Mouse (Mus musculus): ENCODE measurements around the gene Ncaph2. TPM values are rescaled to one million over a fixed set of nuclear protein-coding genes. Genes with fewer than 3 reads are reported as not detected.
A peak's percentile ranks its signal among the peaks of the same experiment; 100 is the strongest.

The Ncaph2 gene
- polyA plus RNA-seq, 1 experiment from 2014 or later: 188 TPM

DNA sequence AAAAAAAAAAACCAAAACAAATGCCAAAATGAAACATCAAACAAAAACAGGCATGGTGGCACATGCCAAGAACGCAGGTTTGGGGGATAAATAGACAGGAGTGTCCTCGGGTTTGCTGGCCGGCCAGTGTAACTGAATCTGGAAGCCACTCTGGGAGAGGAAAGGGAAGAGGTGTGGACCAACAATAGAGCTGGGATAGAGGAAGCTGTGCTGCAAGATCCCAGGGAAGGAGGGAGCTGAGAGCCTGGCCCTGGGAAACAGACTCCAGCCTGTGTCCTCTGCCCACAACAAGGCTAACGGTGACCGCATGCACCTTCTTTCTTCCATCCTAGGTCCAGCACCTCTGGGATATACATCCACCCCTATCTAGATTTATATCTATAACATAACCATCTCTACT lies 5.1 kb upstream of the Ncaph2 start:
- 87% methylated on average over 5 of the region's 5 CpGs for WGBS
- no peak for ATAC-seq (ENCODE audit: insufficient number of reproducible peaks, insufficient read depth, low FRiP score, low TSS enrichment, low read depth)
- H3K4me3 ChIP-seq: no peak overlapping the region
- no peaks in the 10 kb centered on the region for H3K27me3 ChIP-seq
- H3K4me2 ChIP-seq: no peak overlapping the region
- no peak overlapping the region for H3K27ac ChIP-seq
- H3K4me1 ChIP-seq: peaks cover 14% of the 10 kb centered on the region
- H3K9ac ChIP-seq: no peak overlapping the region
- no peaks in the 10 kb centered on the region for H3K9me3 ChIP-seq
- peaks cover 44% of the 10 kb centered on the region for H3K36me3 ChIP-seq

DNA sequence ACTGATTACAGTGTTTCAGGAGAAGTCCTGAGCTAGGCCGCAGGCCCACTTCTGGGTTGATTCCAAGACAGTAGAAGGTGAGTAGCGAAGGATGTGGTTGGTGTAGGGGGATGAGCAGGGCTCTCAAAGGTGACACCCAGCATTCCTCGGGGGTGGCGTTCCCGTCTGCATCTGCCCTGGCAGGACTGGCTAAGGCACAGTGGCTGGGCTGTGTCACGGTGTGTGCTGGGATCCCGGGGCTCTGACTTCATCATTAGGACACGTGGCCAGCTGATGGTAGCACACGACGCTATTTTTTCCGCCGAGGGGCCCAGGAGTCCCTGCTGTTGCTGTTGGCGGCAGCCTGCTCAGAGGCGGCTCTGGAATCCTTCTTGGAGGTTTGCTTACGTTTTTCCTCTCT lies 4.2 kb upstream of the Ncaph2 start:
- 90% methylated on average over 15 of the region's 15 CpGs for WGBS
- no peak for ATAC-seq (ENCODE audit: insufficient number of reproducible peaks, insufficient read depth, low FRiP score, low TSS enrichment, low read depth)
- no peak overlapping the region for H3K9ac ChIP-seq
- peaks cover 44% of the 10 kb centered on the region for H3K36me3 ChIP-seq
- H3K27me3 ChIP-seq: no peaks in the 10 kb centered on the region
- H3K4me2 ChIP-seq: no peak overlapping the region
- peaks cover 14% of the 10 kb centered on the region for H3K4me1 ChIP-seq
- no peak overlapping the region for H3K27ac ChIP-seq
- no peaks in the 10 kb centered on the region for H3K9me3 ChIP-seq
- no peak overlapping the region for H3K4me3 ChIP-seq

DNA sequence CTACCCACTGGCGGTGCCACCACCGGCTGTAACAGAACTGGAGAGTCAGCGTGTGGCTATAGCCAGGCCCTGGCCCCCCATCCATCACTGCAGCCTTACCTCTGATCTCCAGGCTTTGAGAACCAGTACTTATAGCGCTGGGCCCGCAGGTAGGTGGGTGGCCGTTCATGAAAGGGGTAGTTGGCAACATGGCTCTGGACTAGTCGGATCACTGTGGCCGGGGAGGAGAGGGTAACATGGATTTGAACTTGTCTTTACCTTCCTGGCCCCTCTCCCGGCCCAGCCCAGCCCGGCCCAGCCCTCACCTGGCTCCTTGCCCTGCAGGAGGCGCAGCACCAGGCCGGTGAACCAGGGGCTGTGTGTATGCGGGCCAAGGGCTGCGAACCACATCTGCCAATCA lies 3.5 kb upstream of the Ncaph2 start:
- no peak for ATAC-seq (ENCODE audit: insufficient number of reproducible peaks, insufficient read depth, low FRiP score, low TSS enrichment, low read depth)
- Histone ChIP-seq H3K9ac (no peak overlapping the region), H3K27me3 (no peaks in the 10 kb centered on the region), H3K9me3 (no peaks in the 10 kb centered on the region), H3K4me3 (no peak overlapping the region), H3K36me3 (peaks cover 44% of the 10 kb centered on the region), H3K27ac (no peak overlapping the region), H3K4me1 (peaks cover 17% of the 10 kb centered on the region), H3K4me2 (no peak overlapping the region)
- 90% methylated on average over 14 of the region's 14 CpGs for WGBS

DNA sequence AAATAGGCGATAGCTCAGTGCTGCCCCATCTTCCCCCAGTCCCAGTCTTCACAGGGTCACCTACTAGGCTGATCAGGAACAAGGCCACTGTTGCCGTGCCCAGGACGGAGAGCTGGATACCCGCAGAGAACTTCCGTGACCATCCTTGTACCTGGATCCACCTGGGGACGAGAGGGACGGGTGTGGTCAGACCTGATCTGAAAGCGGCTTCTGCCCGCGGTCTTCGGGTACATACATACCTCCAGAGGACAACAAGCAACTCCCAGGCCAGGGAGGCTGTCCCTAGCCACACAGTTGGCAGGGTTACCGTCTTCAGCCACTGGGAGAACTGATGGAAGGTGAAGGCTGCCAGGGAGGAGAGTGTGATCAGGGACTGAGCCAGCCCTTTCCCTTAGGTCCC lies 2.7 kb upstream of the Ncaph2 start:
- H3K36me3 ChIP-seq: peaks cover 44% of the 10 kb centered on the region
- no peak overlapping the region for H3K27ac ChIP-seq
- H3K4me2 ChIP-seq: no peak overlapping the region
- ATAC-seq (ENCODE audit: insufficient number of reproducible peaks, insufficient read depth, low FRiP score, low TSS enrichment, low read depth): no peak
- H3K27me3 ChIP-seq: no peaks in the 10 kb centered on the region
- 94% methylated on average over 12 of the region's 12 CpGs for WGBS
- H3K9ac ChIP-seq: no peak overlapping the region
- no peak overlapping the region for H3K4me3 ChIP-seq
- H3K9me3 ChIP-seq: no peaks in the 10 kb centered on the region
- peaks cover 24% of the 10 kb centered on the region for H3K4me1 ChIP-seq

DNA sequence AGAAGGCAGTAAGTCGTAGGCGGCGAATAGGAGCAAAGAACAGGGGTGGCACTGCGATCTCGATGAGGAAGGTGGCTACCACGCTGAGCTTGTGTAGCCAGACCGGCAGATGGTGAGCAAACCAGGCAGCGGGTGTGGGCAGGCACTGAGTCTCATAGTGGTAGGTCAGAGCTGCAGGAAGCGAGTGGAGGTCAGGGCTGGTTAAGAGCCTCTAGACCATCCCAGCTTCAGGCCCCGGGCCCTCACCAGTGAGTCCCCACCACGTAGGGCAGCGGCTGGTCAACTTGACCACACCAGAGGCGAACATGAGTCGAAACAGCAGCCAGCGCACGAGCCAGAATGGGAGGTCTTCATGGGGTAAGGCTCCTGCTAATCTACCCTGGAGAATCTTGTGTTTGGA lies 1.7 kb upstream of the Ncaph2 start:
- Histone ChIP-seq H3K4me3 (no peak overlapping the region), H3K4me1 (peaks cover 31% of the 10 kb centered on the region), H3K9me3 (no peaks in the 10 kb centered on the region), H3K4me2 (peak overlapping the region; percentile 88), H3K9ac (peak overlapping the region; percentile 93), H3K36me3 (peaks cover 47% of the 10 kb centered on the region), H3K27ac (no peak overlapping the region), H3K27me3 (no peaks in the 10 kb centered on the region)
- no peak for ATAC-seq (ENCODE audit: insufficient number of reproducible peaks, insufficient read depth, low FRiP score, low TSS enrichment, low read depth)
- 94% methylated on average over 16 of the region's 16 CpGs for WGBS

DNA sequence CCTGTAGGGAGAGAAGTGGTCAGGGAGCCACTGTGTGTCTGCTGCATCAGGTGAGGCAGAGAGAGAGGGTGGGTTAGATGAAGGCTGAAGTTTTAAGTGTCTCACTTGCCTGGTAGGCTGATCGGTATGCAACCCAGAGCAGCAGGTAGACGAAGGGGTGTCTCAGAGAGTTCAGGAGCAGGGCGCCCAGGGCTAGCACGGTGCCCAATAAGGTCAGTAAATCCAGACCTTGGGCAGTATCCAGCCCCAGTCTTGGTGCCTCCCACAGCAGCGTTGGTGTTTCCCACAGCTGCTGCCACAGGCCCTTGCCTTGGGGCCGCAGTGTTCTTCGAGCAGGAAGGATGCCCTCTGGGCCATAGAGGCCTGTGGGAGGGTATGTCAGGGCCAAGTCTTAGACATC lies 1.1 kb upstream of the Ncaph2 start:
- Histone ChIP-seq H3K4me2 (peak overlapping the region; percentile 88), H3K9me3 (no peaks in the 10 kb centered on the region), H3K4me3 (peak overlapping the region; percentile 82), H3K27me3 (no peaks in the 10 kb centered on the region), H3K9ac (peak overlapping the region; percentile 93), H3K4me1 (peaks cover 33% of the 10 kb centered on the region), H3K36me3 (peaks cover 47% of the 10 kb centered on the region), H3K27ac (peak overlapping the region; percentile 94; the same call in 1 of the 2 replicates)
- WGBS: 69% methylated on average over 7 of the region's 7 CpGs
- ATAC-seq (ENCODE audit: insufficient number of reproducible peaks, insufficient read depth, low FRiP score, low TSS enrichment, low read depth): no peak

DNA sequence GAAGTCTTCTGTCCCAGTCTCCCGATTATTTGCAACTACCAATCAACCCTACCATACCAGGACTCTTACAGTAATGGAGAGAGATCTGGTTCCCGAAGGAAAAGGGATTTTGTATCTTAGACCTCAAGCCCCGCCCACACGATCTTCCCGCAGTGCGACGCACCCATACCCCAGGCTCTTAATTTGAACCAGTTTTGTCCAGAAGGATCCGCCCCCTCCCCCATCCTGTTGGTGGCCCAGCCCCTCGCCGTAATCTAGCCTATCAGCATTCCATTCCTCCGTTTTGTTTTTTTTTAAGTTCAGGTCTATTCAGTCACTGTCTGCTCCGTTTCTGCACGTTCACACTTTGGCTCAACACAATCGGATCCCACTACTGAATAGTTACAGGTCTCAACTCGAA lies 853 bp downstream of the Ncaph2 start:
- H3K4me3 ChIP-seq: peak overlapping the region; percentile 82
- ATAC-seq (ENCODE audit: insufficient number of reproducible peaks, insufficient read depth, low FRiP score, low TSS enrichment, low read depth): peak; percentile 68
- H3K27me3 ChIP-seq: no peaks in the 10 kb centered on the region
- peak overlapping the region; percentile 93 for H3K9ac ChIP-seq
- H3K4me1 ChIP-seq: peaks cover 33% of the 10 kb centered on the region
- peaks cover 46% of the 10 kb centered on the region for H3K36me3 ChIP-seq
- no peaks in the 10 kb centered on the region for H3K9me3 ChIP-seq
- under 1% methylated on average over 15 of the region's 15 CpGs for WGBS
- H3K4me2 ChIP-seq: peak overlapping the region; percentile 62
- H3K27ac ChIP-seq: peak overlapping the region; percentile 94

DNA sequence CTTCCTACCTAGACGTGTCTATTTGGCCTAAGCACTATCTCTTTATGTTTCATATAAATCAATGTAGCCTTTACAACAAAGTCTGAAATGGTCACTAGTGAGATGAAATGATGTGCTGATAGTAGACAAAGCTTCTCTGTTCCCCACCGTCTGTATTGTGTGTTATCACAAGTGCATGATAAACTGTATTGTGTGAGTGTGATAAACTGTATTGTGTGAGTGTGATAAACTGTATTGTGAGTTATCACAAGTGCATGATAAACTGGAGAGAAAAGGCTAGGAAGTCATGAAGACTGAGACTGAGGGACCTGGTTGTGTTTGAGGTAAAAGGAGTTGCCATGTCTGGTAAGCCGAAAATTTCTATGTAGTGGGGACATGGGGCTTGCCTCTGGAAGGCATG lies 3.3 kb downstream of the Ncaph2 start:
- 86% methylated on average over 3 of the region's 3 CpGs for WGBS
- H3K27ac ChIP-seq: no peak overlapping the region
- H3K4me3 ChIP-seq: no peak overlapping the region
- no peaks in the 10 kb centered on the region for H3K27me3 ChIP-seq
- no peak for ATAC-seq (ENCODE audit: insufficient number of reproducible peaks, insufficient read depth, low FRiP score, low TSS enrichment, low read depth)
- H3K4me1 ChIP-seq: peaks cover 31% of the 10 kb centered on the region
- no peak overlapping the region for H3K9ac ChIP-seq
- H3K36me3 ChIP-seq: peaks cover 46% of the 10 kb centered on the region
- H3K4me2 ChIP-seq: no peak overlapping the region
- no peaks in the 10 kb centered on the region for H3K9me3 ChIP-seq

DNA sequence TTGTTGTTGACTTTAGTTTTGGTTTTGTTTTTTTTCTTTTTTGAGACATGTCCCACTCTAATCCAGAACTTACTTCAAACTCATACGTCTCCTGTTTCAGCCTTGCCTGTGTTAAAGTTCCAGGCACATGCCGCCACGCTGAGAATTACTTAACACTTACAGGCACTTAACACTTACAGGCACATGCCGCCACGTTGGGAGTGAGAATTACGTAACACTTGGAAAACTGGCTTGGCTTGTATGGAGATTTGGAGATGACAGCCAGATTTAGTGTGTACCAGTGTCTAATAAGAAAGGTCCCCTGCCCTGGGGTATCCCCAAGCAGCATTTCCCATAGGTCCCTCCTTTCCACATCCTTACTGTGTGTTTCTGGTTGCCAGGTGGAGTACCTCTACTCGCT lies 7.5 kb downstream of the Ncaph2 start:
- H3K4me3 ChIP-seq: no peak overlapping the region
- peaks cover 85% of the 10 kb centered on the region for H3K36me3 ChIP-seq
- no peak overlapping the region for H3K4me2 ChIP-seq
- H3K9ac ChIP-seq: no peak overlapping the region
- peaks cover 7% of the 10 kb centered on the region for H3K4me1 ChIP-seq
- WGBS: 90% methylated on average over 7 of the region's 7 CpGs
- H3K9me3 ChIP-seq: no peaks in the 10 kb centered on the region
- ATAC-seq (ENCODE audit: insufficient number of reproducible peaks, insufficient read depth, low FRiP score, low TSS enrichment, low read depth): no peak
- H3K27ac ChIP-seq: no peak overlapping the region
- H3K27me3 ChIP-seq: no peaks in the 10 kb centered on the region

DNA sequence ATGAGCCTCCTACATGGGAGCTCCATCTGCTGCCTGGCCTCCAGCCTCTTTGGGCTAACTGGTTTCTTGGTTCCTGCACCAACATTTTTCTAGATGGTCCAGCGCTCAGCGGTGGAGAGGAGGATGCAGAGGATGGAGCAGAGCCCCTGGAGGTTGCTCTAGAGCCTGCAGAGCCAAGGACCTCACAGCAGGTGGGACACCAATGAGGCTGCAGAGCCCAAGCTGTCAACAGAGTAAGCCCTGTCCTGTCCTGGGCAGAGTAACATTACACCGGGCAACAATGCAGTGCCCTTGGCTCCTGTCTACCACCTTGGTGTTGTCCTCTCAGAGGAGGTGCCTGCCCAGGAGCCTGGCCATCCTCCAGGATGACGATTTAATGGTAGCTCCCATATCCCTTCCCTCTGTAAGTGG lies 9.6 kb downstream of the Ncaph2 start:
- no peak overlapping the region for H3K4me2 ChIP-seq
- no peak overlapping the region for H3K9ac ChIP-seq
- ATAC-seq (ENCODE audit: insufficient number of reproducible peaks, insufficient read depth, low FRiP score, low TSS enrichment, low read depth): no peak
- no peak overlapping the region for H3K27ac ChIP-seq
- no peaks in the 10 kb centered on the region for H3K4me1 ChIP-seq
- H3K4me3 ChIP-seq: no peak overlapping the region
- H3K36me3 ChIP-seq: peaks cover 100% of the 10 kb centered on the region
- H3K27me3 ChIP-seq: no peaks in the 10 kb centered on the region
- no peaks in the 10 kb centered on the region for H3K9me3 ChIP-seq
- WGBS: 92% methylated on average over 4 of the region's 4 CpGs

DNA sequence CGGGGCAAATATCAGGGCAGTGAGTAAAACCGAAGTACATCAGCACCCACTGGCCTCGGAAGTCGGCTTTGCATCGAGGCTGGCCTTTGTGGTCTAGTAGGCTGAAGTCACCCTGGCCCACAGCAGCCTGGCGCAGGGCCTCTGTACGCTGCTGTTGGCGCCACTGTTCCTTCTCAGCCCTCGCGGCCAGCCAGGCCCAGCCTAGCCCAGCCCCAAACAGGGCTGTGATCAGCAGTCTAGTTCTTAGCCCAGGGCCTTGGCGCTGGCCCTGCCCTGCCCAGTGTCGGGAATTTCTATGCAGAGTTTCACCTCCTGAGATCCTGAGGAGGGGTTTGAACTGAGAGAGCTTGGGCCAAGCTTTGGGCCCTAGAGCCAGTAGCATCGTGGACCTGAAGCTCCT lies 16.5 kb downstream of the Ncaph2 start:
- ATAC-seq (ENCODE audit: insufficient number of reproducible peaks, insufficient read depth, low FRiP score, low TSS enrichment, low read depth): no peak
- no peaks in the 10 kb centered on the region for H3K9me3 ChIP-seq
- WGBS: 88% methylated on average over 13 of the region's 13 CpGs
- H3K4me2 ChIP-seq: no peak overlapping the region
- H3K27ac ChIP-seq: no peak overlapping the region
- H3K4me1 ChIP-seq: peaks cover 20% of the 10 kb centered on the region
- H3K9ac ChIP-seq: no peak overlapping the region
- no peak overlapping the region for H3K4me3 ChIP-seq
- peaks cover 58% of the 10 kb centered on the region for H3K36me3 ChIP-seq
- H3K27me3 ChIP-seq: peaks cover 14% of the 10 kb centered on the region

DNA sequence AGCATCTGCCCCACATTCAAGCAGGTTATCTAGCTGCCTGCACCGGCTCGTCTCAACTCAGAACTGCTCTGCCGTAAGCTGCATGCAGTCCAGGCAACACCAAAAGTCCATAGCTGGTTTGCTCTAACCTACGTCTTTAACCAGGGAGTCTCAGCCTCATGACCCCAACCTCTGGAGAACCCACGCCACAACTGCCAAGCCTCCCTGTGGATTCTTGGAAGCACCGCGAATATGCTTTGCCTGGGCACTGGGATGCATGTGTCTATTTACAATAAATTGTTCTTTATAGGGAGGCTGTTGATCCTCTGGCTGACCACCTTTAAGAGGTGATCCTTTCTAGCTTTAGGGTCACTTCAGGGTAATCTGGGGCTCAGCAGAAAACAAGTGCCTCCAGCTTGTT lies 17.0 kb downstream of the Ncaph2 start:
- Histone ChIP-seq H3K4me2 (peak overlapping the region; percentile 91), H3K36me3 (peaks cover 53% of the 10 kb centered on the region), H3K27ac (no peak overlapping the region), H3K9ac (peak overlapping the region; percentile 81; the same call in 1 of the 2 replicates), H3K4me1 (peaks cover 25% of the 10 kb centered on the region), H3K27me3 (peaks cover 18% of the 10 kb centered on the region), H3K9me3 (no peaks in the 10 kb centered on the region), H3K4me3 (peak overlapping the region; percentile 72; the same call in 1 of the 2 replicates)
- WGBS: 80% methylated on average over 7 of the region's 7 CpGs
- no peak for ATAC-seq (ENCODE audit: insufficient number of reproducible peaks, insufficient read depth, low FRiP score, low TSS enrichment, low read depth)

Measured in embryonic facial prominence, embryonic 13.5 days (tissue).